Mouse (Mus musculus) spleen, adult 2 months (tissue): ENCODE measurements around the gene Fgfr1op2. TPM values are rescaled to one million over a fixed set of nuclear protein-coding genes. Genes with fewer than 3 reads are reported as not detected.
"Not testable (repeated sequence)": the region's sequence is repeated elsewhere in the genome, so short reads cannot be mapped to it uniquely, and the experiment has no call there.

Experiments used
- DNase-seq, 2 experiments: peaks; one replicate each; pipeline versions ENCODE4 v3.0.0 to v3.0.0-alpha.2; 2012 to 2021; ENCODE audit warnings: low spot score in 2 of 2, low read depth in 1 of 2
- H3K27ac ChIP-seq: fragments of 200-500 bp; 2 replicates; pipeline ENCODE4 v1.5.1; 2012; ENCODE audit warnings: low read length, inconsistent platforms; ENCODE audit not compliant: insufficient read depth
- H3K27me3 ChIP-seq: fragments of 200-500 bp; 2 replicates; pipeline ENCODE4 v1.6.1; 2012; ENCODE audit warnings: mild to moderate bottlenecking, moderate library complexity, low read length, inconsistent platforms; ENCODE audit not compliant: control insufficient read depth, insufficient read depth
- H3K36me3 ChIP-seq: fragments of 200-500 bp; 2 replicates; pipeline ENCODE4 v1.6.1; 2012; ENCODE audit warnings: mild to moderate bottlenecking, low read length, inconsistent platforms; ENCODE audit not compliant: control insufficient read depth, insufficient read depth
- H3K4me1 ChIP-seq: fragments of 200-500 bp; 2 replicates; pipeline ENCODE4 v1.6.1; 2011; ENCODE audit warnings: inconsistent platforms; ENCODE audit not compliant: control insufficient read depth, insufficient read depth, insufficient read length
- H3K4me3 ChIP-seq: fragments of 200-500 bp; 2 replicates; pipeline ENCODE4 v1.5.1; 2011; ENCODE audit warnings: mild to moderate bottlenecking, inconsistent platforms; ENCODE audit not compliant: insufficient read depth, insufficient read length; ENCODE audit errors: extremely low read depth
- CTCF ChIP-seq: fragments of 200-500 bp; IDR thresholded peaks from 2 replicates; pipeline ENCODE4 v1.5.1; 2011; ENCODE audit warnings: mild to moderate bottlenecking, inconsistent platforms; ENCODE audit not compliant: insufficient read depth, insufficient read length, insufficient replicate concordance; ENCODE audit errors: extremely low read depth
- POLR2A ChIP-seq: fragments of 200-500 bp; IDR thresholded peaks from 2 replicates; pipeline ENCODE4 v1.6.1; 2011; ENCODE audit warnings: low read depth, low read length, inconsistent platforms
- WGBS: fragments of 180-500 bp; shearing (Covaris S2); methylation state at CpG from one replicate; pipeline ENCODE4 v1.1.7; 2018; 5-methylcytosine and 5-hydroxymethylcytosine counted together
- polyA plus RNA-seq: library from polyadenylated mRNA; depleted of rRNA; stranded (reverse); fragments of >200 nt; gene quantifications from 2 replicates; pipeline ENCODE4 v1.2.3, GENCODE M21; 2012

The Fgfr1op2 gene
- polyA plus RNA-seq, 1 experiment = 58.6 TPM

DNA sequence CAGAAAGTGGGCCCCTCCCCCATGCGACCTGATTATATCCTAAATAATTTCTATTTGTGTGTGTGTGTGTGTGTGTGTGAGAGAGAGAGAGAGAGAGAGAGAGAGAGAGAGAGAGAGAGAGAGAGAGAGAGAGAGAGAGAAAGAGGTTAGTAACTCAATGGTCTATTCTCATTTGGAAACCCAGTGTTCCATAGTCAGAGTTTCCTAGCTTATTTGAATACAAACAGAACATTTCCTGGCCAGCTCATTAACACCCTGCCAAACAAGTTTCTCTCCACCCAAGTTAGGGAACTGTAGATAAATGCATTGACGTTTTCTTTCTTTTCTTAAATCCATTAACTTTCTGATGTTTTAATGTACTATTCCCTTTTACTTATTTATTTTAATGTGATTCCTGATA lies 38.9 kb upstream of the Fgfr1op2 start:
- H3K27me3 ChIP-seq = no peaks in the 10 kb centered on the region
- TF ChIP-seq POLR2A = no peak
- no peak for TF ChIP-seq CTCF
- WGBS = 62% methylated on average over 2 of the region's 2 CpGs
- no peak for DNase-seq
- peaks cover 3% of the 10 kb centered on the region for H3K4me1 ChIP-seq
- H3K27ac ChIP-seq = no peak overlapping the region
- no peak overlapping the region for H3K4me3 ChIP-seq
- no peaks in the 10 kb centered on the region for H3K36me3 ChIP-seq

DNA sequence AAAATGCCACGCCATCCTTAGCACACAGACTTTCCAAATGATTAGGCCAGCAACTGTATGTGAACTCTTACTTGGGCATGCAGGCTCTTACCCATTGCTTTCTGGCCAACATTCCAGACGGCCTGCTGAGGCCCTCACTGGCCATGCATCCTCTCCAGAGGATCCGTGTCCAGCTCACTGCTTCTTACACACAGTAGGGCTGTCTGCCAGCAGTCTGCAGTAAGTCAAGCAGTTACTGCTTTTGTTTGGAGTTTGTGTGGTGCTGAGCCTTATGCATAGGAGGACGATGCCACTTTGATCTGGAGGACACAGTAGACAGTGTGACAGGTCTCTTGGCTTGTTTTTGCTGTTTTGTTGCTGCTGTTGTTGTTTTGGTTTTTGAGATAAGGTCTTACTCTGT lies 38.3 kb upstream of the Fgfr1op2 start:
- peaks cover 3% of the 10 kb centered on the region for H3K4me1 ChIP-seq
- WGBS = 86% methylated on average over 4 of the region's 4 CpGs
- DNase-seq = no peak
- TF ChIP-seq CTCF (no peak), POLR2A (no peak)
- no peaks in the 10 kb centered on the region for H3K27me3 ChIP-seq
- H3K4me3 ChIP-seq = no peak overlapping the region
- no peaks in the 10 kb centered on the region for H3K36me3 ChIP-seq
- no peak overlapping the region; the same call in 1 of the 2 replicates for H3K27ac ChIP-seq

DNA sequence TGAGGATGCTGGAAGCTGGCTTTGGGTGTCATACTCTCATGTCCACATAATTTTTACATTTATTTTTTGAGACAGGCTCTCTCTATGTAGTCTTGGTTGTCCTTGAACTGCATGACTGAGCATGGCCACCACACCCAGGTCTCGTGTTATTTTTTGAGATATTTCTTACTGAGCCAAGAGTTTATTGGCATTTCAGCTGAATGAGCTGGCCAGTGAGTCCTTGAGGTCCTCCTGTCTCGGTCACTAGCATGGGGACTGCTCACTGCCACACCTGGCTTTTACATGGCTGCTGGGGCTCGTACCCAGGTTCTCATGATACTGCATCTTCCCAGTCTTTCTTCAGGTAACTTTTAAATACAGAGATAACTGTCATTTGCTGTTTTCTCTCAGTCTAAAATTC lies 36.6 kb upstream of the Fgfr1op2 start:
- TF ChIP-seq CTCF (no peak), POLR2A (no peak)
- WGBS = 68% methylated on average over 3 of the region's 3 CpGs
- no peak overlapping the region for H3K4me3 ChIP-seq

DNA sequence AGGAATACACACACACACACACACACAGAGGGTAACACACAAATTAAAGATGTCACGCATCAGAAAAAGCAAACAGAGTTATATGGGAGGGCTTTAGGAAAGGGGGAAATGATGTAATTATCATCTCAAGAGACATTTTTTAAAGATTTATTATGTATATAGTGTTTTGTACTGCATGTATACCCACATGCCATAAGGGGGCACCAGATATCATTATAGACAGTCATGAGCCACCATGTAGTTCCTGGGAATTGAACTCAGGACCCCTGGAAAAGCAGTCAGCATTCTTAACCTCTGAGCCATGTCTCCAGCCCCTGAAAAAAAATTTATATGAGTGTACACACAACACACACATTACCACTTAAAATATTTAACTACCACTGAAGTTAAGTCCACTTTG lies 32.4 kb upstream of the Fgfr1op2 start:
- TF ChIP-seq POLR2A (no peak), CTCF (no peak)
- WGBS = 85% methylated on average over 1 of the region's 1 CpGs
- Histone ChIP-seq H3K4me3 (no peak overlapping the region), H3K4me1 (peaks cover 3% of the 10 kb centered on the region), H3K27ac (no peak overlapping the region), H3K27me3 (no peaks in the 10 kb centered on the region), H3K36me3 (peaks cover 6% of the 10 kb centered on the region; the same call in 1 of the 2 replicates)
- DNase-seq = no peak

More for the DNA sequence above, 36.6 kb upstream of the Fgfr1op2 start:
- H3K27me3 ChIP-seq = no peaks in the 10 kb centered on the region
- H3K36me3 ChIP-seq = no peaks in the 10 kb centered on the region
- peaks cover 3% of the 10 kb centered on the region for H3K4me1 ChIP-seq
- no peak overlapping the region for H3K27ac ChIP-seq
- DNase-seq = no peak

DNA sequence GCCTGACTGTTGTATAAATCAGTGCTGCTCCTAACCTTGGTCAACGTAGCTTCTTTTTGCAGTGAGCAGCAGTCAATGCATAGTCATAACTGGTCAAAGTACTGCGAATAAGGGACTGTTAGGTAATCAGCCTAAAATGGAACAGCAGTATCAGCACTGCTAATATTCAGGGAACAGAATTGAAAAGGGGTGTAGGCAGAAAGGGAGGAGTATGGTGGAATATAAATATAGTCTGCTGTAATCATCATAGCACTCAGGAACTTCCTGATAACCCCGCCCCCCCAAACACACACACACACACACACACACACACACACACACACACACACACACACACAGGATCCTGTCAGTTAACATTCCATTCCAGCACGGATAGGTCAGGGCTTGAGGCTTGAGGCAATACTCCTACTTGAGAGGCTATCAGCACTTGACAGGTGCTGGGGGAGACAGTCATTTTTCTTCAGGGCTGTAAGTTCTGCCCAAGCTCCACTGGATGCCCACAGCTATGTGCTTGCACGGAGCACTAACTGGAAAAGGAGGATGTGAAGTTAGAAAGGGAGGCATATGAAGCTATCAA lies 31.6 kb upstream of the Fgfr1op2 start:
- TF ChIP-seq CTCF (no peak), POLR2A (no peak)
- Histone ChIP-seq H3K36me3 (peaks cover 8% of the 10 kb centered on the region), H3K4me1 (peaks cover 2% of the 10 kb centered on the region), H3K27me3 (no peaks in the 10 kb centered on the region), H3K4me3 (no peak overlapping the region), H3K27ac (no peak overlapping the region)
- WGBS = 90% methylated on average over 5 of the region's 5 CpGs
- DNase-seq = no peak

DNA sequence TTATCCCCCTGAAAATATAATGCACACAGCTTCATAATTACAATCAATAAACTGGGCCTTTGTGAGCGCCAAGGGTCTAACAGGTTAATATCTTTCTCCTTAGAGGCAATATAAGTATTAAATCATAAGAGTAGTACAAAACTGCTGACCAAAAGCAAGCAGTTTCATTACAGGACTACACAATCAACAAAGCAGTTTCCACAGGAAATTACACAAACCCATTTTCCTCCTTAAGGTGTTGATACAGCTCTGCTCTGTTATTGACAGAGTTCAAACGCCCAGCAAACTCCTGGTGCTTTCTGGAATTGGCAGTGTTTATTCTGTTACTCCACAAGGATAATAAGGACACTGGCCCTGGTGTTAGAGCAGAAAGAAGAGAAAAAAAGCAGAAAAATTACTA lies 26.6 kb upstream of the Fgfr1op2 start:
- no peak for DNase-seq
- Histone ChIP-seq H3K4me3 (no peak overlapping the region), H3K27ac (no peak overlapping the region), H3K36me3 (peaks cover 33% of the 10 kb centered on the region), H3K27me3 (no peaks in the 10 kb centered on the region), H3K4me1 (no peaks in the 10 kb centered on the region)
- TF ChIP-seq POLR2A (no peak), CTCF (no peak)
- 82% methylated on average over 2 of the region's 2 CpGs for WGBS

DNA sequence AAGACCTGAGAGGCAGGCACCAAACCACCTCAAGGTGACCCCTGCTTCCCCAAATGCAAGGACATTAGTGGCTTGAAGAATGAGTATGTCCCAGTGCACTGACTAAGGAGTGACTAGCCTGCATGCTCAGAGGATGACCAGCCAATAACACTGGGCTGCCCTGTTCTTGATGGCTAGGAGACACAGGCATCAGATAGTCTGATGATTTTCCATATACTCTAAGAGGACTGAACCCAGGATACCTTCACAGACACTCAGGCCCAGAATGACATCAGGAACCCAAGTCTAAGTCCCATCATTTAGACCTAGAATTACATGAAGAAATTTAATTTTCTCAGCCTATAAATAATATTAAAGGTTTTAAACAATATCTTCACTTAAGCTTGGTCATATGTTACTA lies 25.7 kb upstream of the Fgfr1op2 start:
- TF ChIP-seq POLR2A (no peak), CTCF (no peak)
- Histone ChIP-seq H3K4me3 (no peak overlapping the region), H3K27me3 (no peaks in the 10 kb centered on the region), H3K4me1 (no peaks in the 10 kb centered on the region), H3K36me3 (peaks cover 37% of the 10 kb centered on the region), H3K27ac (no peak overlapping the region)
- DNase-seq = no peak

DNA sequence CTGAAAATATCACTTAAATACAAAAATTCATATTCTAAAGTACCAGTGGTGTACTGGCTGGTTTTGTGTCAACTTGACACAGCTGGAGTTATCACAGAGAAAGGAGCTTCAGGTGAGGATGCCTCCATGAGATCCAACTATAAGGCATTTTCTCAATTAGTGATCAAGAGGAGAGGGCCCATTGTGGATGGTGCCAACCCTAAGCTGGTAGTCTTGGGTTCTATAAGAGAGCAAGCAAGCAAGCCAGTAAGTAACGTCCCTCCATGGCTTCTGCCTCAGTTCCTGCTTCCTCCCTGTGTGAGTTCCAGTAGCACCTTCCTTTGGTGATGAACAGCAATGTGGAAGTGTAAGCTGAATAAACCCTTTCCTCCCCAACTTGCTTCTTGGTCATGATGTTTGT lies 14.5 kb upstream of the Fgfr1op2 start:
- H3K36me3 ChIP-seq = peaks cover 18% of the 10 kb centered on the region
- WGBS = 92% methylated on average over 1 of the region's 1 CpGs
- not testable (repeated sequence) for H3K4me1 ChIP-seq, H3K27me3 ChIP-seq, DNase-seq, H3K27ac ChIP-seq, H3K4me3 ChIP-seq
